Mouse (Mus musculus): ENCODE measurements around the gene Gna14. TPM values are rescaled to one million over a fixed set of nuclear protein-coding genes. Genes with fewer than 3 reads are reported as not detected.

The Gna14 gene
- total and polyA plus RNA-seq, 2 experiments from 2014 or later: 0.84 to 0.98 TPM

DNA sequence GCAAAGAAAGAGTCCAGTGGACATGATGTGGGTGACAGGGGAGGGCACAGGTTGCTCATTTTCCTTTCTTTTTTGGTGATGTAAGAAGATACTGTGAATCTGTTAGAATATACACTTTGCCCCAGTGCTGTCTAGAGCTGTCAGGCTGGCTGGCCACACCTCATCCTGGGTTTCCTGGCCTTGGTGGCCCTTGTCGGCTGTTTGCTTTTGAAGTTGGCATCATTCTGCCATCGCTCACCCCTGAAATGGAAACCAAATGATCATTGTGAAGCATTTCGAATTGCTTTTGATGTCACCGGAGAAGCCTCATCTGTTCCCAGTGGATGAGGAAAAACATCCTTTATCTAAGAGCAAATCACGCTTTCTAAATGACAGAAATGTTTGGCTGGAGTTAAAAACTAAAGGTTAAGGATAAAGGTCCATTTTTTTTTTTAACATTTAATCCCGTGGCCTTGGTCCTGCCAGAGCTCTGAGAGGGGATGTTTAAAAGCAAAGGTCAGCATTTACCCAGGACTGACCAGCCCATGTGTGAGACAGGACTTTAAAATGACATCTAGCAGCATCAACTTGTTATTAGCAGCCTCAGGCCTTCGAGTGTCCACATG, 144.2 kb downstream of the Gna14 start:
- no peaks in the 10 kb centered on the region for H3K27me3 ChIP-seq (ENCODE audit: insufficient read depth, low read length)
- DNase-seq (ENCODE audit: low spot score) (no peak), ATAC-seq (no peak)
- 0 out of 2 replicates have a peak, but pooled peaks cover 3% of the 10 kb centered on the region for H3K9me3 ChIP-seq (ENCODE audit: low read length)
- WGBS: 83% methylated on average over 7 of the region's 7 CpGs
- H3K4me1 ChIP-seq (ENCODE audit: insufficient read depth, low read length): no peaks in the 10 kb centered on the region
- H3K9ac ChIP-seq (replicated peaks; ENCODE audit: low read length): no peak overlapping the region
- H3K4me2 ChIP-seq (ENCODE audit: low read depth, low read length): no peak overlapping the region
- no peak overlapping the region for H3K27ac ChIP-seq
- H3K36me3 ChIP-seq (ENCODE audit: insufficient read depth, low read length): no peaks in the 10 kb centered on the region
- TF ChIP-seq CTCF (IDR thresholded peaks at IDR 0.05; ENCODE audit: low read depth): no peak
- no peak overlapping the region for H3K4me3 ChIP-seq (ENCODE audit: low read length)

GRCm38 (mm10) chr19:16580501-16580900, 144.9 kb downstream of the Gna14 start:
- 0 out of 2 replicates have a peak, but pooled peaks cover 3% of the 10 kb centered on the region for H3K9me3 ChIP-seq (ENCODE audit: low read length)
- H3K9ac ChIP-seq (replicated peaks; ENCODE audit: low read length): no peak overlapping the region
- no peak overlapping the region for H3K4me3 ChIP-seq (ENCODE audit: low read length)
- no peak overlapping the region for H3K4me2 ChIP-seq (ENCODE audit: low read depth, low read length)
- DNase-seq (ENCODE audit: low spot score): no peak
- H3K27me3 ChIP-seq (ENCODE audit: insufficient read depth, low read length): no peaks in the 10 kb centered on the region
- 92% methylated on average over 8 of the region's 8 CpGs for WGBS
- H3K36me3 ChIP-seq (ENCODE audit: insufficient read depth, low read length): no peaks in the 10 kb centered on the region
- H3K27ac ChIP-seq: no peak overlapping the region
- ATAC-seq: no peak
- no peak for TF ChIP-seq CTCF (IDR thresholded peaks at IDR 0.05; ENCODE audit: low read depth)
- no peaks in the 10 kb centered on the region for H3K4me1 ChIP-seq (ENCODE audit: insufficient read depth, low read length)

DNA sequence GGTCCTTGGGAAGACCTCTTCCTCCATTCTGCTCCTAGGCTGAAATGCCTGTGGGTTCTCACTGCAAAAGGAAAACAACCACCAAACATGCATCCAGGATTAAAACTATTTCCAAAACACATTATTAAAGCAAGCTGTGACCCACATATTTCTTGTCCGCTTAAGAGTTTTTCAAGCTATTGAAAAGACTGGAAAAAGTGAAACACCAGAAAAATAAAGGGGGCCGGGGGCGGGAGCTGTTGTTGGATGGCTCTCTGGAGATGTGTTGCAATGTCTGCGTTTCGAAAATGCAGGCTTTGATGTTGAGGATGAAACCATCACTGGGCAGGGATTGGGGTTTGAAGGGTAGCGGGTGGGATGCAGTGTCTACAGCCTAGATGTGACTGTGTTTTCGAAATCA, 149.0 kb downstream of the Gna14 start:
- H3K36me3 ChIP-seq (ENCODE audit: insufficient read depth, low read length): no peaks in the 10 kb centered on the region
- H3K4me2 ChIP-seq (ENCODE audit: low read depth, low read length): no peak overlapping the region
- no peak overlapping the region for H3K27ac ChIP-seq
- no peaks in the 10 kb centered on the region for H3K27me3 ChIP-seq (ENCODE audit: insufficient read depth, low read length)
- no peaks in the 10 kb centered on the region for H3K4me1 ChIP-seq (ENCODE audit: insufficient read depth, low read length)
- WGBS: 94% methylated on average over 7 of the region's 7 CpGs
- ATAC-seq: no peak
- 0 out of 2 replicates have a peak, but pooled peaks cover 3% of the 10 kb centered on the region for H3K9me3 ChIP-seq (ENCODE audit: low read length)
- TF ChIP-seq CTCF (IDR thresholded peaks at IDR 0.05; ENCODE audit: low read depth): no peak
- DNase-seq (ENCODE audit: low spot score): no peak
- H3K9ac ChIP-seq (replicated peaks; ENCODE audit: low read length): no peak overlapping the region
- H3K4me3 ChIP-seq (ENCODE audit: low read length): no peak overlapping the region

- Histone ChIP-seq H3K27me3 (ENCODE audit: insufficient read depth, low read length) (no peaks in the 10 kb centered on the region), H3K4me2 (ENCODE audit: low read depth, low read length) (no peak overlapping the region), H3K36me3 (ENCODE audit: insufficient read depth, low read length) (no peaks in the 10 kb centered on the region), H3K27ac (no peak overlapping the region), H3K9ac (replicated peaks; ENCODE audit: low read length) (no peak overlapping the region), H3K4me3 (ENCODE audit: low read length) (no peak overlapping the region), H3K9me3 (ENCODE audit: low read length) (0 out of 2 replicates have a peak, but pooled peaks cover 3% of the 10 kb centered on the region), H3K4me1 (ENCODE audit: insufficient read depth, low read length) (no peaks in the 10 kb centered on the region)
- DNase-seq (ENCODE audit: low spot score) (peak; percentile 43), ATAC-seq (no peak)
- peak; percentile 65 for TF ChIP-seq CTCF (IDR thresholded peaks at IDR 0.05; ENCODE audit: low read depth)
- 10% methylated on average over 3 of the region's 3 CpGs for WGBS
These were observed 149.8 kb downstream of the Gna14 start for GRCm38 (mm10) chr19:16585379-16585778.

DNA sequence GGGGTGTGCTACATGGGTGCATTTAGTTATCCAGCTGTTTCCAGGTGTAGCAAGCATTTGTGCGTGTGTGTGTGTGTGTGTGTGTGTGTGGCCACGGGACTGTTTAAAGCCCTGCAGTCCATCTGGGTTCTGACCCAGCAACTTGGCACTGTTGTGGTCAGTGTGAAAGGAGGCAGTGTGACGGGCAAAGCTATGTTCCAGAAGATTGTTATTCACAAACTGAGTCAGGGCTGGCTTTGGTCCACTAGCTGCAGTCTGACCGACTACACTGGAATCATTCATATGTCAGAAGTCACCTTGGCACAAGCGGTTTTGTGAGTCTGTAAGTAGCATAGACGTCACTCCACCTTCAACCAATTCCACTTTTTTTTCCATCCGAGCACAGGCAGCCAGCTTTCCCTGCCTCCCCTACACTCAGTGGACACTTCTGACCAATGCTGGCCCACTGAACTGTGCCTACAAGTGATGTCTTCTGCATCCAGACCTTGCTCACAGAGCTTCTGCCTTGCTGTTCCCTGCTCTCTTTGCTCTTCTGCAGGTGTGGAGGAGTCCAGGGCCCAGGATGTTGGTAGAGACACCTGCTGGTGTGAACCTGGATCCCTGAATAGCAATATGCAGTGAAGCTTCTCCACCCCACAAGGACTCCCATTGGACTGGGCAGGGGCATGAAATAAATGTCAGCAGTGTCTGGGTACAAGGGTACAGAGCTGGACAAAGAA, 157.9 kb downstream of the Gna14 start:
- DNase-seq (ENCODE audit: low spot score) (peak; percentile 23), ATAC-seq (peak; percentile 73)
- H3K9me3 ChIP-seq (ENCODE audit: low read length): no peaks in the 10 kb centered on the region
- no peak overlapping the region for H3K4me2 ChIP-seq (ENCODE audit: low read depth, low read length)
- no peak overlapping the region for H3K27ac ChIP-seq
- no peak overlapping the region for H3K9ac ChIP-seq (replicated peaks; ENCODE audit: low read length)
- 64% methylated on average over 7 of the region's 7 CpGs for WGBS
- no peaks in the 10 kb centered on the region for H3K36me3 ChIP-seq (ENCODE audit: insufficient read depth, low read length)
- H3K4me3 ChIP-seq (ENCODE audit: low read length): no peak overlapping the region
- H3K27me3 ChIP-seq (ENCODE audit: insufficient read depth, low read length): no peaks in the 10 kb centered on the region
- no peaks in the 10 kb centered on the region for H3K4me1 ChIP-seq (ENCODE audit: insufficient read depth, low read length)
- peak; percentile 27 for TF ChIP-seq CTCF (IDR thresholded peaks at IDR 0.05; ENCODE audit: low read depth)

GRCm38 (mm10) chr19:16593975-16594317, 158.4 kb downstream of the Gna14 start:
- Histone ChIP-seq H3K9ac (replicated peaks; ENCODE audit: low read length) (no peak overlapping the region), H3K4me3 (ENCODE audit: low read length) (no peak overlapping the region), H3K36me3 (ENCODE audit: insufficient read depth, low read length) (no peaks in the 10 kb centered on the region), H3K4me2 (ENCODE audit: low read depth, low read length) (no peak overlapping the region), H3K27ac (no peak overlapping the region), H3K27me3 (ENCODE audit: insufficient read depth, low read length) (no peaks in the 10 kb centered on the region), H3K9me3 (ENCODE audit: low read length) (no peaks in the 10 kb centered on the region), H3K4me1 (ENCODE audit: insufficient read depth, low read length) (no peaks in the 10 kb centered on the region)
- no peak for TF ChIP-seq CTCF (IDR thresholded peaks at IDR 0.05; ENCODE audit: low read depth)
- ATAC-seq: no peak
- DNase-seq (ENCODE audit: low spot score): no peak

GRCm38 (mm10) chr19:16597216-16597615, 161.7 kb downstream of the Gna14 start:
- TF ChIP-seq CTCF (IDR thresholded peaks at IDR 0.05; ENCODE audit: low read depth): no peak
- no peak overlapping the region for H3K9ac ChIP-seq (replicated peaks; ENCODE audit: low read length)
- H3K4me3 ChIP-seq (ENCODE audit: low read length): no peak overlapping the region
- DNase-seq (ENCODE audit: low spot score) (no peak), ATAC-seq (no peak)
- H3K4me1 ChIP-seq (ENCODE audit: insufficient read depth, low read length): no peaks in the 10 kb centered on the region
- H3K27me3 ChIP-seq (ENCODE audit: insufficient read depth, low read length): no peaks in the 10 kb centered on the region
- no peak overlapping the region for H3K27ac ChIP-seq
- no peak overlapping the region for H3K4me2 ChIP-seq (ENCODE audit: low read depth, low read length)
- H3K36me3 ChIP-seq (ENCODE audit: insufficient read depth, low read length): no peaks in the 10 kb centered on the region
- 72% methylated on average over 6 of the region's 6 CpGs for WGBS
- no peaks in the 10 kb centered on the region for H3K9me3 ChIP-seq (ENCODE audit: low read length)
